ENCODE assay signal across 19 mouse cellular contexts in the genomic region with DNA sequence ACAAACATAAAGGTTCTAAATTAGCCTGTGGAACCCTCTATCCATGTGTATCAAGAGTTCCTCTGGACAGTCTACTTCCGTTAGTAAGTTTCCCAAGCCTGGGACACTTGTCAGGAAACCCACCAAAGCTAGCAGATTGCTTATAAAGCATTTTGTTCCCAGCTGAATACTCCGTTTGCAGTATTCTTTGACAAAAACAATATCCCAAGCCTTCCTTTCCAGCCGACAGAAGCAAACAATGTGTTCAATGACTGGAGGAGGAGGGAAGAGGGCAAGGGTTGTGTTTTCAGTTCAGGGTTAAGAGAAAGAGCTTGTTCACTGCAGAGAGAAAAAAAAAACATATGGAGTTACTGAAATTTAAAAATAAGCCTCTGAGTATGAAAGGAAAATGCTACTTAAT.
DNase-seq lines count a peak whose midpoint lies in the region; ATAC-seq and TF ChIP-seq lines count a peak whose summit lies in the region.
"Had no signal": no experiment of that assay in that cellular context is flagged by ENCODE, and none has a peak within 500 bp of the region (broad histone marks: within the 10 kb centered on the region; RNA-seq: fewer than 3 reads in every experiment).

No protein-coding gene starts in this region.

- no peak for DNase-seq in forebrain, embryonic 10.5 days (ENCODE audit: extremely low spot score, low spot score)
- DNase-seq in midbrain, embryonic 10.5 days (ENCODE audit: low spot score) = no peak
- DNase-seq in midbrain, postnatal 0 days (ENCODE audit: low spot score) = no peak
- DNase-seq in brain, embryonic 14.5 days (ENCODE audit: low read depth) = peak; percentile 7
- peak; percentile 8 for DNase-seq in embryo, embryonic 9.5 days (ENCODE audit: extremely low spot score)
- DNase-seq in left cerebral cortex, postnatal 10 days (ENCODE audit: extremely low spot score in 1 of 2, low spot score in 2 of 2) = no peak
- DNase-seq: adrenal gland, postnatal 14 days; cerebellum, adult 18-20 months; cerebellum, adult 9-11 months; cerebellum, postnatal 36 days; gastrocnemius, adult 2 months; gastrocnemius, postnatal 25 days had no signal

- no peaks in the 10 kb centered on the region for H3K36me3 ChIP-seq in forebrain, embryonic 10.5 days (replicated peaks)
- H3K36me3 ChIP-seq in forebrain, embryonic 16.5 days (ENCODE audit: control insufficient read depth, insufficient read depth) = no peaks in the 10 kb centered on the region
- H3K36me3 ChIP-seq in midbrain, embryonic 10.5 days = no peaks in the 10 kb centered on the region
- H3K36me3 ChIP-seq in midbrain, postnatal 0 days (ENCODE audit: insufficient read depth, low read length) = no peaks in the 10 kb centered on the region
- H3K36me3 ChIP-seq: embryonic facial prominence, embryonic 15.5 days; forebrain, embryonic 12.5 days; heart, embryonic 12.5 days; hindbrain, embryonic 15.5 days had no signal

- no peak for ATAC-seq in forebrain, embryonic 16.5 days
- no peak for ATAC-seq in midbrain, postnatal 0 days (ENCODE audit: low FRiP score)
- ATAC-seq: inflammation-experienced regulatory T-cells, adult 6 months had no signal

- TF ChIP-seq CTCF in midbrain, postnatal 0 days (IDR thresholded peaks at IDR 0.05) = no peak
- no peak for TF ChIP-seq CTCF in brain, embryonic 14.5 days (IDR thresholded peaks at IDR 0.05; ENCODE audit: borderline replicate concordance, extremely low read depth, insufficient read depth, insufficient read length)

- WGBS in forebrain, embryonic 10.5 days = 23% methylated on average over 3 of the region's 3 CpGs
- WGBS in forebrain, embryonic 16.5 days = 10% methylated on average over 3 of the region's 3 CpGs
- 26% methylated on average over 3 of the region's 3 CpGs for WGBS in midbrain, embryonic 10.5 days
- WGBS in midbrain, postnatal 0 days = 20% methylated on average over 3 of the region's 3 CpGs

- TF ChIP-seq POLR2A in brain, embryonic 14.5 days (IDR thresholded peaks at IDR 0.05; ENCODE audit: borderline replicate concordance, extremely low read depth, insufficient read depth, insufficient read length, poor library complexity, severe bottlenecking) = no peak

- H3K4me2 ChIP-seq in forebrain, embryonic 16.5 days (ENCODE audit: low read length) = no peak overlapping the region
- no peak overlapping the region for H3K4me2 ChIP-seq in midbrain, postnatal 0 days (ENCODE audit: low read depth, low read length, poor library complexity, severe bottlenecking)
- H3K4me2 ChIP-seq: embryonic facial prominence, embryonic 15.5 days; forebrain, embryonic 12.5 days; heart, embryonic 12.5 days; hindbrain, embryonic 15.5 days had no signal

- no peak overlapping the region for H3K9ac ChIP-seq in forebrain, embryonic 16.5 days (replicated peaks; ENCODE audit: low read depth, low read length)
- H3K9ac ChIP-seq in midbrain, postnatal 0 days (replicated peaks; ENCODE audit: low read length, poor library complexity, severe bottlenecking) = no peak overlapping the region
- H3K9ac ChIP-seq: embryonic facial prominence, embryonic 15.5 days; forebrain, embryonic 12.5 days; heart, embryonic 12.5 days; hindbrain, embryonic 15.5 days had no signal

- H3K27me3 ChIP-seq in forebrain, embryonic 10.5 days (ENCODE audit: poor library complexity, severe bottlenecking) = no peaks in the 10 kb centered on the region
- no peaks in the 10 kb centered on the region for H3K27me3 ChIP-seq in forebrain, embryonic 16.5 days (replicated peaks; ENCODE audit: control insufficient read depth, insufficient read depth, low read length)
- no peaks in the 10 kb centered on the region for H3K27me3 ChIP-seq in midbrain, embryonic 10.5 days (ENCODE audit: low read depth, poor library complexity, severe bottlenecking)
- H3K27me3 ChIP-seq in midbrain, postnatal 0 days (ENCODE audit: insufficient read depth, low read length) = no peaks in the 10 kb centered on the region
- H3K27me3 ChIP-seq: embryonic facial prominence, embryonic 15.5 days; forebrain, embryonic 12.5 days; heart, embryonic 12.5 days; hindbrain, embryonic 15.5 days had no signal

- no peaks in the 10 kb centered on the region for H3K9me3 ChIP-seq in forebrain, embryonic 10.5 days
- no peaks in the 10 kb centered on the region for H3K9me3 ChIP-seq in forebrain, embryonic 16.5 days (ENCODE audit: control insufficient read depth, low read length)
- no peaks in the 10 kb centered on the region for H3K9me3 ChIP-seq in midbrain, embryonic 10.5 days (replicated peaks)
- H3K9me3 ChIP-seq in midbrain, postnatal 0 days (ENCODE audit: low read length) = no peaks in the 10 kb centered on the region
- H3K9me3 ChIP-seq: embryonic facial prominence, embryonic 15.5 days; forebrain, embryonic 12.5 days; heart, embryonic 12.5 days; hindbrain, embryonic 15.5 days had no signal

- H3K4me3 ChIP-seq in forebrain, embryonic 10.5 days = no peak overlapping the region
- H3K4me3 ChIP-seq in forebrain, embryonic 16.5 days (replicated peaks; ENCODE audit: low read length) = no peak overlapping the region
- H3K4me3 ChIP-seq in midbrain, embryonic 10.5 days = no peak overlapping the region
- no peak overlapping the region for H3K4me3 ChIP-seq in midbrain, postnatal 0 days (ENCODE audit: low read depth, low read length)
- H3K4me3 ChIP-seq: embryonic facial prominence, embryonic 15.5 days; erythroblast, embryonic 14.5 days; forebrain, embryonic 12.5 days; gastrocnemius, adult 2 months; heart, embryonic 12.5 days; hindbrain, embryonic 15.5 days had no signal

- peak overlapping the region; percentile 66; the same call in 1 of the 2 replicates for H3K27ac ChIP-seq in forebrain, embryonic 10.5 days
- no peak overlapping the region for H3K27ac ChIP-seq in forebrain, embryonic 16.5 days (ENCODE audit: low read length)
- peak overlapping the region; percentile 52; the same call in 1 of the 2 replicates for H3K27ac ChIP-seq in midbrain, embryonic 10.5 days (replicated peaks)
- H3K27ac ChIP-seq in midbrain, postnatal 0 days (ENCODE audit: low read depth, low read length) = no peak overlapping the region
- H3K27ac ChIP-seq: embryonic facial prominence, embryonic 15.5 days; forebrain, embryonic 12.5 days; gastrocnemius, adult 2 months; hindbrain, embryonic 15.5 days had no signal

- peaks cover 28% of the 10 kb centered on the region for H3K4me1 ChIP-seq in forebrain, embryonic 10.5 days
- no peaks in the 10 kb centered on the region for H3K4me1 ChIP-seq in forebrain, embryonic 16.5 days (replicated peaks; ENCODE audit: control insufficient read depth, insufficient read depth, low read length)
- H3K4me1 ChIP-seq in midbrain, embryonic 10.5 days = peaks cover 30% of the 10 kb centered on the region
- H3K4me1 ChIP-seq in midbrain, postnatal 0 days (ENCODE audit: insufficient read depth, low read length) = no peaks in the 10 kb centered on the region
- H3K4me1 ChIP-seq: embryonic facial prominence, embryonic 15.5 days; heart, embryonic 12.5 days; hindbrain, embryonic 15.5 days had no signal

- intact Hi-C loops in left cerebral cortex, postnatal 10 days (cut with DNase I) = no loop called here

Comparison
In these comparisons a context has a peak if more than half of its experiments do, and no peak if none do; other contexts are left out.
1. H3K27ac ChIP-seq: peak in forebrain, embryonic 10.5 days (single experiment) and midbrain, embryonic 10.5 days (single experiment); none in forebrain, embryonic 16.5 days (single experiment) and midbrain, postnatal 0 days (single experiment).
2. DNase-seq: peak in brain, embryonic 14.5 days (single experiment) and embryo, embryonic 9.5 days (single experiment); none in forebrain, embryonic 10.5 days (single experiment), midbrain, embryonic 10.5 days (single experiment), midbrain, postnatal 0 days (single experiment) and left cerebral cortex, postnatal 10 days (0 of 2).